Mouse (Mus musculus): ENCODE results near the gene Gm10491.
"Not testable (repeated sequence)": the region's sequence is repeated elsewhere in the genome, so short reads cannot be mapped to it uniquely, and the experiment has no call there.

Gm10491 gene

GRCm38 (mm10) chrX:7907735-7908134 is at the start of gene Gm10491:
Gm10491 (minus strand) TSS chrX:7907835.
- DNase-seq, result no peak

DNA sequence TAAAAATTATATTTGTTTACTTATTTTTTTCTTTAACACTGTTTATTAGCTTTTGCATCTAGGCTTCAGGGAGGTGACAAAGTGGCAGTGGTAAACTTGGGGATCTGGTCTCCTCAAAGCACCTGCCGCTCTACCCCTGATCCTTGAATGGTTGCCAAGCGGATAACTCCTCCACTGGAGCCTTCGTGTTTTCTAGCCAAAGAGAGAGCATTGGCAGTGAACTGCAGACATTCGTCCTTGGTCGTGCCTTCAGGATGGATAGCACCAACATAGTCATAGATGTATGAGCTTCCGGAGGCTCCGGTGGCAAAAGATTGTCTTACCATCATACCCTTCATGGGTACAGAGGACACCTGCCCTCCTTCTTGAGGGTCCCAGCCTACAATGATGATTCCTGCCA is 42.5 kb upstream of the Gm10491 start:
- no peak for DNase-seq

DNA sequence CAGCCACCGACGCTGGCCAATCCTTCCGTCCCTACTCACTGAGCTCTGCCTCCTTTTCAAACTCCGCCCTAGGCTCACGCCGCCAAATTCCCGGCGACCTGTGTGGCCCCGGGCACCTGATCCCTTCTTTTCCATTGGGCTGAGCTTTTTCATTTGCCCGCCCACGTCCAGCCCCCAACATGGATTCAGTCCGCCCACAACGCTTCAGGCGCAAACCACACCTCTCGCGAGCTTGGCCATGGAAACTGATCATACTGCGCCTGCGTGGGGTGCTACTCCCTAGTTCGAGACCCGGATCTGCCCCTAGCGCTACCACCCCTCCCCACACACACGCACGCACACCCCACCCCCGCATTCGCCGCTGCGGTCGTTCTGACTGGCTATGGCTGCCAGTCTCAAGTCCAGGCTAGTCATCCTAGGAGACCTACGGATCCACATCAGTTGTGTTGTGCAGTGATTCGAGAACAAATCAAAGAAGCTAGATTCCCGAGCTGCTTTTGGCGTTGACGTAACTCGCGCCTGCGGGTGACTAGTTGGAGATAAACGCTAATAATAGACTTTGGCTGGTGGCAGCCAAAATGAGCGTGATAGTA is 40.4 kb upstream of the Gm10491 start:
- peak; percentile 98 for DNase-seq

GRCm38 (mm10) chrX:7947108-7947899 is 39.7 kb upstream of the Gm10491 start, which contains the start of gene Hdac6:
Hdac6 (minus strand) TSS chrX:7947889.
- peak; percentile 23 for DNase-seq

DNA sequence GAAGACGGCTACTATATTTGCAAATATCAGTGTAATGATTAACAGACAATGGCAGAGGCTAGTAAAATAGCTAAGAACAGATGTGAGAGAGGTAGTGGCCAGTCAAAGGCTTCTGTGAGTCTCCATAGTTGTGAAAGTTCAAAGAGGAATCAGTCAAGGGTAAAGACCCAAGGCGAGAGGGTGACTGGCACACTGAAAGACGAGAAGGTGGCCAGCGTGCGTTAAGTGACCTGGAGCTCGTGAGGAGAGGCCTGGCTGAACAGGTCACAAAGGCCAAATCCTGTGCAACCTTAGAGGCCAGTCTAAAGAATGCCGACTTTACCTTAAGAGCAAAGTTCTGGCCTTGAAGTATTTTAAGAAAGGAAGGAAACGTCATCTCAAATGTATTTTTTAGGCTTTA is 38.0 kb upstream of the Gm10491 start:
- DNase-seq, result peak; percentile 49

DNA sequence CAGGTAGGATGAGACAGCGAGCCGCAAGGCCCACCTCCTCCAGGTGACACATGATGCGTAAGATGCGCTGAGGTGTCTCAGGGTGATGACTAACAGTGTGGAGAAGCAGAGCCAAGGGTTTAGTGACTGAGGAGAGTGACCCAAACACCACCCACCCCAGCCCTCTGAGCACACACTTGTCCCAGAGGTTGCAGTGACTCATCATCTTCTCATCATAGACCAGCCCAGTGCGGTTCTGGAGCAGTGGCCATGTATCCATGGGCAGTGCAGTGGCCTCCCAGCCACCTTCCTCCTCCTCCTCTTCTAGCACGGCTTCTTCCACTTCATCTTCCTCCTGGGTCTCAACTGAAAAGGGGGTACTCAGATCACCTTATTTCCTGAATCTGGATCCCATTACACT is 30.0 kb upstream of the Gm10491 start:
- no peak for DNase-seq

- no peak for DNase-seq
Measured at GRCm38 (mm10) chrX:7936874-7937273, 29.2 kb upstream of the Gm10491 start.

DNA sequence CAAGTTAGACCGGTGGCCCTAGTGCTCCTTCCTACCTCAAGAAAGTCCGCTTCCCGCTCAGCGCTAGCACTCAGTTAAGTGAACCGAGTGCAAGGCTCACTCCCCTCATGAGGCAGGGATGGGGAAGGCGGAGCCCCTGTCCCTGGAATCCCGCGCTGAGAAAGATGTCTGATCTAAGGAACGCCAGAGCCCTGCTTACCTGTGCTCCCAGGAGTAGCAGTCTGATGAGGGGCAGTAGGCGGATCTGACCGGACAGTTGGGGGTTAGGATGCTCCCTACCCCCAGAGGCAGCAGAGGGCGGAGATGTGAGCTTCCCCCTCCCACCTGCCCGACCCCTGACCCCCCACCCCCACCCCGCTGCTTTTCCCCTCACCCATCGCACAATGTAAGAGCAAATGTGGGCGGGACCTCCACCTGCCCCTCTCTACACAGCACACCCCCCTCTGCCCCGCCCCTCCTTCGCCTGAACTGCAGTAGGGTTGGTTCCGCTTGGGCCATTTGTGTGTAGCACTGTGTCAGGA is 20.7 kb upstream of the Gm10491 start, which contains the start of gene Eras:
Gene Eras, minus strand, starts transcription at position 338 of the 521 bp plus-strand sequence.
- no peak for DNase-seq

- DNase-seq, result no peak
Measured at GRCm38 (mm10) chrX:7927116-7927515, 19.5 kb upstream of the Gm10491 start.

- no peak for DNase-seq
Measured at GRCm38 (mm10) chrX:7926266-7926665, 18.6 kb upstream of the Gm10491 start.

GRCm38 (mm10) chrX:7922032-7922431 is 14.4 kb upstream of the Gm10491 start:
- DNase-seq, result no peak

DNA sequence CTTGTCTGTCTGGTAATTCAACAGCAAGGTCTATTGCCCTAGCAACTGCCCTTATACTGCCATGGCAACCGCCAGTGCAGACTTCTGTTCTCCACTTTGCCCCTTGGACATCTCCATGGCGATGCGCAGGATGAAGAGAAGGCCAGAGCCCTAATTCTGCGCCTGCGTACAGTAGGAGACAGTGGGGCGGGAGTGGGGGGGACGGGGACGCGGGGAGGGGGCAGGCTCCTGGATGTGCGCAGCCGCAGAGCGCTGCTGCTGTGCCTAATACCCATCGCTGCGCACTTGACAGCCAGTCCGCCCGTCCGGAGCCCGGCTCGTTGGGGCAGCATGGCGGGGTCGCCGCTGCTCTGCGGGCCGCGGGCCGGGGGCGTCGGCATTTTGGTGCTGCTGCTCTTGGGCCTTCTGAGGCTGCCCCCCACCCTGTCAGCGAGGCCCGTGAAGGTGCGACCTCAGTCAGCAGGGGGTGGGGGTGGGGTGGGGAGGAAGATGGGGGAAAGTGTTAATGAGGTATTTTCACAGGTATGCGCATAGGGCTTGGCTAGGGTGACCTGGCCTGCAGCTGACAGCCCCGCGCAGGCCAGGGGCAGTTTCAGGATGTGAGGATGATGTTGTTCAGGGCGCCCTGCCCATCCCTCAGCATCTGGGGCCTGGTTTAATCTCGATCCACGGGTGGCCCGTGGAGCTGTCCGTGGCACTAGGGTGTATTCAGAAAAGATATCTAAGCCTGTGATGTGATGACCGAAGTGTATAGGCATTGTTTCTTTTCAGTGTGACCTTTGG is 12.2 kb upstream of the Gm10491 start, which contains the start of gene Pcsk1n:
Gene Pcsk1n, plus strand, starts transcription at position 222 of the 783 bp plus-strand sequence.
- no peak for DNase-seq

- not testable (repeated sequence) for DNase-seq
Measured at GRCm38 (mm10) chrX:7917960-7918359, 10.3 kb upstream of the Gm10491 start.

GRCm38 (mm10) chrX:7915669-7916068 is 8.0 kb upstream of the Gm10491 start:
- peak; percentile 36 for DNase-seq

DNA sequence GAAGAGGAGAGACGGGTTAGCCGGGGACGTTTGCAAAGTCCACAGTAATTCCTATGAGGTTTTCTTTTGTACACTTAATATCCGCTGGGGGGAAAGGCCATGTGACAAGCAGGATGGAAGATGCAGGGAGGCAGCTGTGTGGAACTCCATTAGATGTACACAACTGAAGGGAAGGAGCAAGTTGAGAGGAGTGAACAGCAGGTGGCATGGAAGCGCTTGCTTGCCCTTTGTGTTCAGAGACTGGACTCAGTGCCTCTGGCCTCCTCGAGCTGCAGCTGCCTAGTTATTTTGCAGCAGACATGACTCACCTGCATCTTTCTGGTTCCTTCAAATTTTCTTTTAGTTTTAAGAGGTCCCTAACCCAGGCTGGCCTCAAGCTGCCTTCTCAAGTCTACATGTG is 2.8 kb upstream of the Gm10491 start:
- no peak for DNase-seq

- DNase-seq, result not testable (repeated sequence)
Measured at GRCm38 (mm10) chrX:7909242-7909641, 1.6 kb upstream of the Gm10491 start, which contains the start of gene Gm10490. Gm10490 (plus strand) TSS chrX:7909542.

- DNase-seq, result no peak
Measured at GRCm38 (mm10) chrX:7904441-7904840, 3.2 kb downstream of the Gm10491 start.

DNA sequence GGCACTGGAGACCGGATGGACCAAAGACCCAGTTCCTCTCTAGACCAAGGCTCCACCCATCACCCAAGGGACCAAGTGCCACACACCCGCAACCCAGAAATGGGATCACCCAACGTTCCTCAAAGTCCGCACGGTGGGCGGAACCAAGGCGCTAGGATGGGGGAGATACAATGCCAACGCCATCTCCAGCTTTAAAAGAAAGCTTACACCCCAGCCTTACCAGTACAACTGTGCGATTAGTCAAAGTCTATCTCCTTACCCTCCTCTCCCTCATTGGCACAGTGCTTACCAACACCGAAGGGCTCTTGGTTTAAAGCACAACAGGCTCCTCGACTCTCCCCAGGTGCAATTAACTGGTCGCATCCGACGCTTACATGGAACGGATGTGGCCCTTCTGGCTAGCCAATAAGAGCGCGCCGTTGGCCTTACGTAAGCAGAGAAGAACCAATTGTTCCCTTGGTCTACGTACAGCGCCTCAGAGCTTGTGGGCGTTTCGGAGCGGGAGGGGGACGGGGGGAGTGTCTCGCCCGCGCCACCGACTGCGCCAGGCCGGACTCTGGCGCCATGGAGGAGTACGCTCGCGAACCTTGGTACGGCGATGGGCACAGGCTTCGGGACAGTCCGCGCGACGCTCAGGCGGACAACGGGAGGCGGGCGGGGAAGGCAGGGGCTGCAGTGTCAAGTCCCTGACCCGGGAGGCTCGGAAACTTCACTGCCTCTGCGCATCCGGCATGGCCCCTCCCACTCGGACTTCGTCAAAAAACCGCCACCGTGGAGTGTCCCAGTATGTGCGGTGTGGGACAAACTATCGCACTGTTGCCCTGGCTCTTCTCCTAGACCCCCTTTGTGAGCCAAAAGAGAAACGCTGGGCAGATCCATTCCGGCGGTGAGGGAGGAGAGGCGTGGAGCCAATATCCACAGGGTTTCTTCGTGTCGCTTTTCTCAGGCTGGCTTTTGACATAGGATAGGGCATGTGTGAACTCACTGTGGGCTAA is 8.5 kb downstream of the Gm10491 start, which contains the start of the genes Pqbp1 and Timm17b:
Gene Pqbp1, minus strand, starts transcription at position 390 of the 995 bp plus-strand sequence.
Gene Timm17b, plus strand, starts transcription at position 478 of the 995 bp plus-strand sequence.
- DNase-seq, result peak; percentile 93

- no peak for DNase-seq
Measured at GRCm38 (mm10) chrX:7898211-7898610, 9.4 kb downstream of the Gm10491 start.

- peak; percentile 96 for DNase-seq
Measured at GRCm38 (mm10) chrX:7883841-7884567, 23.6 kb downstream of the Gm10491 start, which contains the start of gene Slc35a2. Slc35a2 (plus strand) TSS chrX:7884028.

DNA sequence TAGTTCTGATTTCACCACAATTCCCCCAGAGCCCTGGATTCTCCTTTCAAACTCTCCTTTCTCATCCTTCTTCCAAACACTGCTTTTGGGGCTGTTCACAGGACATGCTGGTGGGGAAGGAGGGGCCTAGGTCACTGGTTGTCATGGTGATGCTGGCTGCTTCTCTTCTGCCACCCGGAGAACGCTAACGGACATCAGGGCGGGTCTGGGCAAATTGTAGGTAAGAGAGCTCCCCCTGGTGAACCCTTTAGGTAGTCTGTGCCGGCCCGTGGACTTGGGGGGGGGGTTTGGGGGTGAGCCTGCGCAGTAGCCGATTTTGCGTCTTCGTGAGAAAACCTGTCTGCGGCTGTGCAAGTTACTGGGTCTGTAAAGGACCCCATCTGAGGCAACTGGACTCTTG is 27.8 kb downstream of the Gm10491 start:
- peak; percentile 71 for DNase-seq
